Mouse (Mus musculus) midbrain, postnatal 0 days (tissue): ENCODE data around the gene Mycbp. TPM values are rescaled to one million over a fixed set of nuclear protein-coding genes. Genes with fewer than 3 reads are reported as not detected.

ENCODE experiments used
- ATAC-seq: fragments of 200-750 bp; cut with Nextera tagmentation; 2 replicates; pipeline ENCODE4 v1.8.0; 2017; ENCODE audit warnings: moderate number of reproducible peaks, mild to moderate bottlenecking, moderate TSS enrichment, moderate library complexity; ENCODE audit not compliant: low FRiP score
- DNase-seq: peaks from one replicate; pipeline ENCODE4 v3.0.0-alpha.2; 2015; ENCODE audit warnings: low spot score
- H3K27ac ChIP-seq: fragments of 300-500 bp; sonication (generic); 2 replicates; pipeline ENCODE4 v1.5.1; 2014; ENCODE audit warnings: low read depth, mild to moderate bottlenecking, low read length, mixed read lengths
- H3K27me3 ChIP-seq: fragments of 300-500 bp; sonication (generic); 2 replicates; pipeline ENCODE4 v1.6.1; 2014; ENCODE audit warnings: low read length, control low read depth, mixed read lengths; ENCODE audit not compliant: insufficient read depth
- H3K36me3 ChIP-seq: fragments of 300-500 bp; sonication (generic); 2 replicates; pipeline ENCODE4 v1.6.1; 2014; ENCODE audit warnings: low read length, control low read depth, mixed read lengths; ENCODE audit not compliant: insufficient read depth
- H3K4me1 ChIP-seq: fragments of 300-500 bp; sonication (generic); 2 replicates; pipeline ENCODE4 v1.6.1; 2014; ENCODE audit warnings: mild to moderate bottlenecking, control low read depth, antibody characterized with exemption, low read length, mixed read lengths; ENCODE audit not compliant: insufficient read depth
- H3K4me2 ChIP-seq: fragments of 300-500 bp; sonication (generic); 2 replicates; pipeline ENCODE4 v1.6.1; 2014; ENCODE audit warnings: low read depth, mild to moderate bottlenecking, low read length, mixed read lengths; ENCODE audit not compliant: poor library complexity, severe bottlenecking
- H3K4me3 ChIP-seq: fragments of 300-500 bp; sonication (generic); 2 replicates; pipeline ENCODE4 v1.5.1; 2014; ENCODE audit warnings: low read depth, mild to moderate bottlenecking, low read length, moderate library complexity
- H3K9ac ChIP-seq: fragments of 300-500 bp; sonication (generic); replicated peaks from 2 replicates; pipeline ENCODE4 v1.6.1; 2014; ENCODE audit warnings: mild to moderate bottlenecking, low read length, moderate library complexity, mixed read lengths; ENCODE audit not compliant: poor library complexity, severe bottlenecking
- H3K9me3 ChIP-seq: fragments of 300-500 bp; sonication (generic); 2 replicates; pipeline ENCODE4 v1.6.1; 2016; ENCODE audit warnings: low read length, control low read depth
- CTCF ChIP-seq: IDR thresholded peaks from 2 replicates; pipeline ENCODE4 v1.5.1; 2016; ENCODE audit warnings: antibody characterized with exemption, mild to moderate bottlenecking
- WGBS: fragments of 180-500 bp; shearing (Covaris S2); extraction: QIAGEN DNeasy Blood & Tissue Kit; methylation state at CpG from one replicate; pipeline ENCODE4 v1.1.7; 2014; 5-methylcytosine and 5-hydroxymethylcytosine counted together
- polyA plus RNA-seq: library from polyadenylated mRNA; unstranded; fragments of >200 nt; fragmentation: Nextera tagmentation; extraction: Ambion mirVana; gene quantifications from 2 replicates; pipeline ENCODE4 v1.2.1, GENCODE M21; 2015
- total RNA-seq: library from RNA; depleted of rRNA; stranded (reverse); fragments of >200 nt; gene quantifications from 2 replicates; pipeline ENCODE4 v1.2.3, GENCODE M21; 2014

Mycbp gene
- total and polyA plus RNA-seq, 2 experiments from 2014 or later: 6.7 to 46.6 TPM

GRCm38 (mm10) chr4:123893726-123894125, 10.9 kb upstream of the Mycbp start:
- no peaks in the 10 kb centered on the region for H3K36me3 ChIP-seq

GRCm38 (mm10) chr4:123894295-123894694, 10.3 kb upstream of the Mycbp start:
- Histone ChIP-seq H3K27ac (no peak overlapping the region), H3K4me3 (no peak overlapping the region), H3K4me2 (no peak overlapping the region), H3K9ac (no peak overlapping the region), H3K4me1 (no peaks in the 10 kb centered on the region), H3K9me3 (no peaks in the 10 kb centered on the region), H3K27me3 (no peaks in the 10 kb centered on the region), H3K36me3 (no peaks in the 10 kb centered on the region)
- no peak for DNase-seq
- ATAC-seq: no peak
- TF ChIP-seq CTCF: no peak
- 90% methylated on average over 4 of the region's 4 CpGs for WGBS

More at GRCm38 (mm10) chr4:123893726-123894125, 10.9 kb upstream of the Mycbp start:
- ATAC-seq: no peak
- Histone ChIP-seq H3K4me1 (no peaks in the 10 kb centered on the region), H3K4me3 (no peak overlapping the region), H3K4me2 (no peak overlapping the region), H3K9me3 (no peaks in the 10 kb centered on the region), H3K27me3 (no peaks in the 10 kb centered on the region), H3K9ac (no peak overlapping the region), H3K27ac (no peak overlapping the region)
- no peak for DNase-seq
- TF ChIP-seq CTCF: no peak
- WGBS: 90% methylated on average over 5 of the region's 5 CpGs

GRCm38 (mm10) chr4:123898696-123899095, 5.9 kb upstream of the Mycbp start:
- peak; percentile 92 for TF ChIP-seq CTCF
- DNase-seq (peak; percentile 82), ATAC-seq (no peak)
- Histone ChIP-seq H3K36me3 (no peaks in the 10 kb centered on the region), H3K9me3 (no peaks in the 10 kb centered on the region), H3K9ac (no peak overlapping the region), H3K27ac (no peak overlapping the region), H3K4me1 (no peaks in the 10 kb centered on the region), H3K4me3 (no peak overlapping the region), H3K27me3 (no peaks in the 10 kb centered on the region), H3K4me2 (no peak overlapping the region)
- 9% methylated on average over 5 of the region's 5 CpGs for WGBS

GRCm38 (mm10) chr4:123903432-123903831, 1.2 kb upstream of the Mycbp start:
- WGBS: 73% methylated on average over 3 of the region's 3 CpGs
- no peak for ATAC-seq

GRCm38 (mm10) chr4:123905126-123905668, 565 bp downstream of the Mycbp start:
- Histone ChIP-seq H3K27me3 (no peaks in the 10 kb centered on the region), H3K36me3 (0 out of 2 replicates have a peak, but pooled peaks cover 3% of the 10 kb centered on the region), H3K4me3 (peak overlapping the region; percentile 67), H3K27ac (peak overlapping the region; percentile 40; the same call in 1 of the 2 replicates), H3K9ac (peak overlapping the region; percentile 66), H3K4me1 (0 out of 2 replicates have a peak, but pooled peaks cover 2% of the 10 kb centered on the region), H3K4me2 (peak overlapping the region; percentile 87), H3K9me3 (no peaks in the 10 kb centered on the region)
- no peak; the same call in 1 of the 2 replicates for ATAC-seq
- no peak for TF ChIP-seq CTCF
- no peak for DNase-seq
- under 1% methylated on average over 38 of the region's 53 CpGs for WGBS

More at GRCm38 (mm10) chr4:123903432-123903831, 1.2 kb upstream of the Mycbp start:
- Histone ChIP-seq H3K27me3 (no peaks in the 10 kb centered on the region), H3K36me3 (no peaks in the 10 kb centered on the region), H3K4me1 (0 out of 2 replicates have a peak, but pooled peaks cover 2% of the 10 kb centered on the region), H3K9me3 (no peaks in the 10 kb centered on the region), H3K4me2 (no peak overlapping the region), H3K27ac (no peak overlapping the region), H3K4me3 (no peak overlapping the region), H3K9ac (no peak overlapping the region)
- TF ChIP-seq CTCF: peak; percentile 24; the same call in 1 of the 2 replicates
- no peak for DNase-seq

GRCm38 (mm10) chr4:123911503-123911902, 6.9 kb downstream of the Mycbp start:
- H3K27ac ChIP-seq: no peak overlapping the region
- no peak overlapping the region for H3K9ac ChIP-seq
- peaks cover 4% of the 10 kb centered on the region; the same call in 1 of the 2 replicates for H3K4me1 ChIP-seq
- no peak for TF ChIP-seq CTCF
- H3K9me3 ChIP-seq: no peaks in the 10 kb centered on the region
- no peak for DNase-seq
- peaks cover 8% of the 10 kb centered on the region for H3K36me3 ChIP-seq
- WGBS: 93% methylated on average over 4 of the region's 4 CpGs
- H3K4me2 ChIP-seq: no peak overlapping the region
- no peak overlapping the region for H3K4me3 ChIP-seq
- H3K27me3 ChIP-seq: no peaks in the 10 kb centered on the region
- no peak for ATAC-seq
